Mouse (Mus musculus) adrenal gland (tissue): ENCODE data around the gene Snrpd2.

Experiments used
- intact Hi-C: fragments of 180-260 bp; cut with DNase I; formaldehyde crosslinking; loops from one replicate; pipeline ENCODE4 v1.15.1; 2025
- microRNA-seq, 2 experiments: library from miRNA; unstranded; fragments of <30 nt; microRNA quantifications; one replicate each; pipeline ENCODE4; 2019

Gene Snrpd2

GRCm38 (mm10) chr7:19176516-19176947 lies 27.0 kb downstream of the Snrpd2 start:
- intact Hi-C loops, result loop anchor here (5.0 kb wide), 1 partner anchor 36 kb away; the partner anchor contains the start of gene Gpr4

- intact Hi-C loops, result loop anchor here (5.0 kb wide), 1 partner anchor 35 kb away; the partner anchor contains the start of gene Gpr4
Measured at GRCm38 (mm10) chr7:19177216-19177615, 27.7 kb downstream of the Snrpd2 start.

DNA sequence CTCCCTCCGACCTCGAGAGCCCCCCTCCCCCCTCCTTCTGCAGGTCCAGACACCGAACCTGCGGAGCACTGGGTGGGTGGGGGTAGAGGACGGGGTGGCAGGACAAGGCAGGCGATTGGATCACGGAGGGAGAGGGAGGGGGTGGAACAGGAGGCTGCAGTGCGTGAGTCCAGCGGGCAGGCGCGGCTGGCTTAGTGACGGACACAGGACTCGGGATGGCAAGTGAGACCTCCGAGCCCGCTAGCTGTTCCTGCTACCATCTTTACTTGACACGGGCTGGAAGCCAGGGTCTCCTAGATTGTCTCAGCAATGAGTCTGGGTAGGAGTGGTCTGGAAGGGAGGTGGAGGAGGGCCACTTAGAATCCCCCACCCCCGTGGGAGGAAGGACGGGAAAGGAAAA lies 28.5 kb downstream of the Snrpd2 start:
- intact Hi-C loops, result loop anchor here (5.0 kb wide), 1 partner anchor 34 kb away; the partner anchor contains the start of gene Gpr4

- intact Hi-C loops, result loop anchor here (5.0 kb wide), 1 partner anchor 34 kb away; the partner anchor contains the start of gene Gpr4
Measured at GRCm38 (mm10) chr7:19178443-19179092, 29.0 kb downstream of the Snrpd2 start.

DNA sequence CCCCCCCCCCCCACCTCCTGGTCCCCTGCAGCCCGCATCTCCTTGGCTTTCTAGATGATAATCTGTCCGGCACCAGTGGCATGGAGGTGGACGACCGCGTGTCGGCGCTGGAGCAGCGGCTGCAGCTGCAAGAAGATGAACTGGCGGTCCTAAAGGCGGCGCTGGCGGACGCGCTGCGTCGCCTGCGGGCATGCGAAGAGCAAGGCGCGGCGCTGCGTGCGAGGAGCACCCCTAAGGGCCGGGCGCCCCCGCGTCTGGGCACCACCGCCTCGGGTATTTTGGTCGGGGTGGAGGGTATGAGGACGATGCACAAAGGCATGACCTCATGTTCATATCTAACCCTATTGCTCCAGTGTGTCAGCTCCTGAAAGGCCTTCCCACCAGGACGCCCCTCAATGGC lies 29.7 kb downstream of the Snrpd2 start:
- intact Hi-C loops, result loop anchor here (5.0 kb wide), 1 partner anchor 33 kb away; the partner anchor contains the start of gene Gpr4

DNA sequence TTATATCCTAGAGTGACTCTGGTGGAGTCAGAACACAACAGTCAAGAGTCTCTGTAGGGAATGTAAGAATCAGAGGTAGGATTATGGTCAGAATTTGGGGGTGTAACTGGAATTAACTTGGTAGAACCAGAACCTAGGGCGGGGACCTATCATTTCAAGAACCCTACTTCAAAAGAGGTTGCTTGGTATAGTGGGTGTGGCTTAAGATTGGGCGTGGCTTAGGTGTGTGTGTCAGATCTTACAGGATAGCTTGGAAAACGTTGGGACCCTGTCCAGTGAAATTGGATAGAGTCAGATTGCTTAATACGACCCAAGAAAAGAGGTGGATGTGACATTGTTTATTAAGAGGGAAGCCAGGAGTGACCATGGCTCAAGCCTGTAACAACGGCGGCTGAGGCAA lies 30.4 kb downstream of the Snrpd2 start:
- intact Hi-C loops, result loop anchor here (5.0 kb wide), 1 partner anchor 32 kb away; the partner anchor contains the start of gene Gpr4

DNA sequence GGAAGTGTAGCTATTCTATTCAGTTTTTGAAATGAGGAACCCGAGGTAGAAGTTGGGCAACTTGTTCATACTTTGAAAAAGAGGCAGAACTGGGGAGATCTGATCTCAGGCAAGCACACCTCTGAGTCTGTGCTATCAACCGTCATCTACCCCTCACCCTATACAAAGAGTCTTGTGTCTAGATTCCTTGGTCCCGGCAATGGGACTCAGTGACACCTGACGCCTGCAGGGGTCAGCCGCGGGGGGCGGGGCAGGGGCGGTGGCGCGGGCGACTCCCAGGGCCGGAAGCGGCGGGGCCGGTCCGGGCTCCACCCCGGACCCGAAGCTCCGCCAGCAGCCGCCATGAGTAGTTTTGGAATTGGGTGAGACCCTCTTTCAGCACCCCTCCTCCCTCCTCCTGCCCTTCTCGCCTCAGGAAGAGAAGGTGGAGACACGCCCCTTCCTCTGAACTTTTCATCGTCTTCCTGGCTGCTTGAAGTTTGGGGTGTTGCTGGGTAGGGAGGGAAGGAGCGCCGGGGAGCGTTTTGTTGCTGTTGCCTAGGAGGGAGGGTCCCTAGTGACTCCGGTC lies 31.4 kb downstream of the Snrpd2 start:
- intact Hi-C loops, result no loop called here

- intact Hi-C loops, result no loop called here
Measured at GRCm38 (mm10) chr7:19184250-19184649, 34.7 kb downstream of the Snrpd2 start.

DNA sequence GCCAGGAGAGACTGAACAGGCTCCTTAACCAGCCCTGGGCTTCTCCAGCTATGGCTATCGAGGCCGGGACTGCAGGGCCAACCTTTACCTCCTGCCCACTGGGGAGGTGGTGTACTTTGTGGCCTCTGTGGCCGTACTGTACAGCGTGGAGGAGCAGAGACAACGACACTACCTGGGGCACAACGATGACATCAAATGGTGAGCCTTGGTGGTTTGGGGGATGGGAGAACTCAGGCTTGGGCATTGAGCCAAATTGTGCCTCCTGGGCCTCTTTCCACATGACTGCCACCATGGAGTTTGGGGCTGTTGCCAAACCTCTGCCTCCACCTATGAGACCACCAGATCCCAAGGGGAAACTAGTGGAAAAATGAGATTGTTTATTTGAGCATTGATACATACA lies 35.2 kb downstream of the Snrpd2 start:
- intact Hi-C loops, result no loop called here

DNA sequence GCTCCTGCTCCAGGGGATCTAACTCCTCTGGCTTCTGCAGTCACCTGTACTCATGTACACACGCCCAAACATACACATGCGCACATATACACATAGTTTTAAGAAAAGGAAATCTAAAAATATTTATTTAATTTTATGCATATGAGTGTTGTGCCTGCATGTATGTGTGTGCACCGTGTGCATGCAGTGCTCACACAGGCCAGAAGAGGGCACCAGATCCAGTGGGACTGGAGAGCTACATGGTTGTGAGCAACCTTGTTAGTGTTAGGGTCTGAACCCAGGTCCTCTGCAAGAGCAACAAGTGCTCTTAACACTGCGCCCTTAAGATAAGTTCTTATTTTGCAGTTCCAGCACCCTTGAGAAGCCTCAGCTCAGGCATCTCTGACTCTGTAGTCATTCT lies 45.2 kb downstream of the Snrpd2 start:
- intact Hi-C loops, result no loop called here

GRCm38 (mm10) chr7:19196676-19197075 lies 47.2 kb downstream of the Snrpd2 start:
- intact Hi-C loops, result no loop called here

DNA sequence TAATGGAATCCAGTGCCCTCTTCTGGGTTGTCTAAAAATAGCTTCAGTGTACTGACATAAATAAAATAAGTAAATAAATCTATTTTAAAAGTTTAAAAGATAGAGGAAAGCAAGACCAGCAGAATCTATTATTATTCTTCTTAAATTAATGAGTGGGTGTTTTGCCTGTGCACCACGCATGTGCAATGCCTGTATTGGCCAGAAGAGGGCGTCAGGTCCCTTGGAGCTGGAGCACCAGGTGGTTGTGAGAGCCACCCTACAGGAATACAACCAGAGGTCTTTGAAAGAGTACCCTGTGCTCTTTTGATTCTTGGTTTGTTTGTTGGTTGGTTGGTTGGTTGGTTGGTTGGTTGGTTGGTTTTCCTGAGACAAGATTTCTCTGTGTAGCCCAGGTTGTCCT lies 48.5 kb downstream of the Snrpd2 start:
- intact Hi-C loops, result no loop called here

GRCm38 (mm10) chr7:19201660-19202059 lies 52.1 kb downstream of the Snrpd2 start:
- intact Hi-C loops, result no loop called here

- intact Hi-C loops, result no loop called here
Measured at GRCm38 (mm10) chr7:19202065-19202850, 52.7 kb downstream of the Snrpd2 start.

Small RNAs within 50 kb of the gene (microRNA-seq; reads per million reads assigned to microRNA genes)
- 481 to 916 reads per million in 2 experiments for gene Mir330
